In genomic region chr7:142323396-142324117, GRCm38 (mm10) we compare ENCODE assay signal across 24 mouse cellular contexts. TPM values are rescaled to one million over a fixed set of nuclear protein-coding genes. Genes with fewer than 3 reads are reported as not detected.
A peak's percentile ranks its signal among the peaks of the same experiment; 100 is the strongest.
DNase-seq lines count a peak whose midpoint lies in the region; ATAC-seq and TF ChIP-seq lines count a peak whose summit lies in the region.
"Had no signal": no experiment of that assay in that cellular context is flagged by ENCODE, and none has a peak within 500 bp of the region (broad histone marks: within the 10 kb centered on the region; RNA-seq: fewer than 3 reads in every experiment).

No protein-coding gene starts in this region.

- no peak for TF ChIP-seq POLR2A in thymus, adult 2 months (IDR thresholded peaks at IDR 0.05; ENCODE audit: control insufficient read depth, extremely low read depth, insufficient read depth, low read length, poor library complexity)

- no peak overlapping the region for H3K9ac ChIP-seq in heart, embryonic 16.5 days (ENCODE audit: low read length)
- H3K9ac ChIP-seq in intestine, embryonic 16.5 days (ENCODE audit: low read depth, low read length), result no peak overlapping the region
- H3K9ac ChIP-seq in forebrain, embryonic 12.5 days, result no peak overlapping the region
- H3K9ac ChIP-seq: forebrain, postnatal 0 days; liver, embryonic 14.5 days had no signal

- no peaks in the 10 kb centered on the region for H3K36me3 ChIP-seq in heart, embryonic 16.5 days (ENCODE audit: control insufficient read depth, insufficient read depth)
- H3K36me3 ChIP-seq in intestine, embryonic 16.5 days (ENCODE audit: control insufficient read depth, insufficient read depth, low read length), result no peaks in the 10 kb centered on the region
- no peaks in the 10 kb centered on the region for H3K36me3 ChIP-seq in thymus, adult 2 months (ENCODE audit: control insufficient read depth, insufficient read depth, low read length)
- no peaks in the 10 kb centered on the region for H3K36me3 ChIP-seq in forebrain, embryonic 12.5 days (replicated peaks)
- H3K36me3 ChIP-seq: midbrain, embryonic 10.5 days had no signal

- ATAC-seq in heart, embryonic 16.5 days (replicated peaks; ENCODE audit: extremely low read depth, insufficient read depth, low FRiP score), result no peak
- ATAC-seq in intestine, embryonic 16.5 days, result no peak
- ATAC-seq in forebrain, embryonic 12.5 days (ENCODE audit: low FRiP score), result no peak
- ATAC-seq: forebrain, postnatal 0 days; hindbrain, postnatal 0 days had no signal

- DNase-seq in heart, postnatal 10 days, result no peak
- peak; percentile 31 for DNase-seq in brain, adult 2 months (ENCODE audit: low read depth, low spot score)
- DNase-seq in thymus, adult 2 months, result peak; percentile 59
- no peak for DNase-seq in kidney, postnatal 25 days
- DNase-seq in cerebellum, postnatal 4 days (ENCODE audit: low spot score in 2 of 2), result no peak
- DNase-seq: adrenal gland, adult 2 months; cerebellum, adult 11 months; cerebellum, postnatal 25 days; forebrain, postnatal 0 days; gastrocnemius, adult 2 months; heart, postnatal 4 days; left cerebral cortex, postnatal 4 days; lung, postnatal 4 days had no signal

- no peak overlapping the region for H3K4me3 ChIP-seq in heart, embryonic 16.5 days (ENCODE audit: low read length)
- H3K4me3 ChIP-seq in intestine, embryonic 16.5 days (ENCODE audit: low read length), result no peak overlapping the region
- no peak overlapping the region for H3K4me3 ChIP-seq in thymus, adult 2 months (ENCODE audit: control insufficient read depth, insufficient read depth, low read length)
- no peak overlapping the region for H3K4me3 ChIP-seq in forebrain, embryonic 12.5 days (replicated peaks)
- H3K4me3 ChIP-seq: gastrocnemius, adult 2 months; midbrain, embryonic 10.5 days had no signal

- intact Hi-C loops in heart, postnatal 10 days (cut with DNase I), result no loop called here

- peaks cover 12% of the 10 kb centered on the region for H3K4me1 ChIP-seq in heart, embryonic 16.5 days (ENCODE audit: control insufficient read depth, insufficient read depth, low read length)
- H3K4me1 ChIP-seq in intestine, embryonic 16.5 days (ENCODE audit: control insufficient read depth, insufficient read depth, low read length), result peaks cover 11% of the 10 kb centered on the region
- peaks cover 71% of the 10 kb centered on the region for H3K4me1 ChIP-seq in thymus, adult 2 months (replicated peaks; ENCODE audit: control insufficient read depth, insufficient read depth, low read length)
- H3K4me1 ChIP-seq in forebrain, embryonic 12.5 days, result no peaks in the 10 kb centered on the region

- no peaks in the 10 kb centered on the region for H3K9me3 ChIP-seq in heart, embryonic 16.5 days (replicated peaks; ENCODE audit: control insufficient read depth, low read length)
- H3K9me3 ChIP-seq in intestine, embryonic 16.5 days (ENCODE audit: control insufficient read depth, low read length), result no peaks in the 10 kb centered on the region
- H3K9me3 ChIP-seq in forebrain, embryonic 12.5 days, result no peaks in the 10 kb centered on the region
- H3K9me3 ChIP-seq: midbrain, embryonic 10.5 days had no signal

- H3K4me2 ChIP-seq in heart, embryonic 16.5 days (ENCODE audit: low read depth, low read length), result no peak overlapping the region
- no peak overlapping the region for H3K4me2 ChIP-seq in intestine, embryonic 16.5 days (ENCODE audit: low read depth, low read length)
- H3K4me2 ChIP-seq in forebrain, embryonic 12.5 days, result no peak overlapping the region

- TF ChIP-seq CTCF in thymus, adult 2 months (IDR thresholded peaks at IDR 0.05; ENCODE audit: borderline replicate concordance, control insufficient read depth, extremely low read depth, insufficient read depth, low read length, poor library complexity), result no peak

- peak overlapping the region; percentile 62 for H3K27ac ChIP-seq in heart, embryonic 16.5 days (ENCODE audit: low read length)
- H3K27ac ChIP-seq in intestine, embryonic 16.5 days (ENCODE audit: low read length), result peak overlapping the region; percentile 51; the same call in 1 of the 2 replicates
- H3K27ac ChIP-seq in thymus, adult 2 months (ENCODE audit: control insufficient read depth, insufficient read depth, low read length), result peak overlapping the region; percentile 100
- H3K27ac ChIP-seq in forebrain, embryonic 12.5 days, result no peak overlapping the region
- H3K27ac ChIP-seq: gastrocnemius, adult 2 months; hindbrain, postnatal 0 days; liver, embryonic 14.5 days; midbrain, embryonic 10.5 days had no signal

- no peaks in the 10 kb centered on the region for H3K27me3 ChIP-seq in heart, embryonic 16.5 days (ENCODE audit: control insufficient read depth, insufficient read depth, low read length)
- no peaks in the 10 kb centered on the region for H3K27me3 ChIP-seq in intestine, embryonic 16.5 days (replicated peaks; ENCODE audit: control insufficient read depth, insufficient read depth, low read length)
- no peaks in the 10 kb centered on the region for H3K27me3 ChIP-seq in thymus, adult 2 months (ENCODE audit: control insufficient read depth, insufficient read depth, low read length)
- H3K27me3 ChIP-seq in forebrain, embryonic 12.5 days, result peaks cover 2% of the 10 kb centered on the region; the same call in 1 of the 2 replicates

- whole genome bisulfite sequencing in heart, embryonic 16.5 days, result 73% methylated on average over 12 of the region's 12 CpGs
- WGBS in intestine, embryonic 16.5 days, result 75% methylated on average over 12 of the region's 12 CpGs
- 31% methylated on average over 12 of the region's 12 CpGs for WGBS in thymus, adult 2 months
- 91% methylated on average over 12 of the region's 12 CpGs for WGBS in forebrain, embryonic 12.5 days

RNA-seq across cellular contexts. Expression of gene Krtap5-4, which starts 20.2 kb away (rescaled TPM):
- polyA plus RNA-seq in heart, embryonic 16.5 days (2015; fragmentation: Nextera tagmentation; extraction: Ambion mirVana), result 0.18 TPM in 1 of 2 replicates, not detected in the other
- not detected for total RNA-seq in heart, postnatal 10 days (2021)
- not detected in 2 replicates for polyA plus RNA-seq in intestine, embryonic 16.5 days (2015; fragmentation: Nextera tagmentation; extraction: Ambion mirVana)
- not detected in 2 replicates for polyA plus RNA-seq in thymus, adult 2 months (2012; rRNA removed)
- polyA plus RNA-seq in forebrain, embryonic 12.5 days (2016; fragmentation: Nextera tagmentation; extraction: Ambion mirVana), result not detected in 2 replicates
- total RNA-seq: adrenal gland, adult 2 months; forebrain, postnatal 0 days; gastrocnemius, adult 2 months; granulocyte monocyte progenitor cell, adult 5-6 weeks; heart, postnatal 4 days; hindbrain, postnatal 0 days; layer of hippocampus, postnatal 25 days; left cerebral cortex, postnatal 4 days had no signal
- polyA plus RNA-seq: adrenal gland, adult 2 months; forebrain, postnatal 0 days; hindbrain, postnatal 0 days; kidney, embryonic 14.5 days; large intestine, adult 2 months; liver, embryonic 14.5 days; midbrain, embryonic 10.5 days; neural tube, embryonic 14.5 days had no signal

RNA-seq across cellular contexts. Expression of gene Krtap5-1, which starts 26.6 kb away (rescaled TPM):
- polyA plus RNA-seq in heart, embryonic 16.5 days (2015; fragmentation: Nextera tagmentation; extraction: Ambion mirVana), result not detected in 2 replicates
- not detected for total RNA-seq in heart, postnatal 10 days (2021)
- not detected in 2 replicates for polyA plus RNA-seq in intestine, embryonic 16.5 days (2015; fragmentation: Nextera tagmentation; extraction: Ambion mirVana)
- not detected in 2 replicates for polyA plus RNA-seq in thymus, adult 2 months (2012; rRNA removed)
- not detected in 2 replicates for polyA plus RNA-seq in forebrain, embryonic 12.5 days (2016; fragmentation: Nextera tagmentation; extraction: Ambion mirVana)
- total RNA-seq: adrenal gland, adult 2 months; forebrain, postnatal 0 days; gastrocnemius, adult 2 months; granulocyte monocyte progenitor cell, adult 5-6 weeks; heart, postnatal 4 days; hindbrain, postnatal 0 days; layer of hippocampus, postnatal 25 days; left cerebral cortex, postnatal 4 days had no signal
- polyA plus RNA-seq: adrenal gland, adult 2 months; forebrain, postnatal 0 days; hindbrain, postnatal 0 days; kidney, embryonic 14.5 days; large intestine, adult 2 months; liver, embryonic 14.5 days; midbrain, embryonic 10.5 days; neural tube, embryonic 14.5 days had no signal

RNA-seq across cellular contexts. Expression of gene Gm4559, which starts 49.4 kb away (rescaled TPM):
- not detected in 2 replicates for polyA plus RNA-seq in heart, embryonic 16.5 days (2015; fragmentation: Nextera tagmentation; extraction: Ambion mirVana)
- total RNA-seq in heart, postnatal 10 days (2021), result not detected
- not detected in 2 replicates for polyA plus RNA-seq in intestine, embryonic 16.5 days (2015; fragmentation: Nextera tagmentation; extraction: Ambion mirVana)
- not detected in 2 replicates for polyA plus RNA-seq in thymus, adult 2 months (2012; rRNA removed)
- not detected in 2 replicates for polyA plus RNA-seq in forebrain, embryonic 12.5 days (2016; fragmentation: Nextera tagmentation; extraction: Ambion mirVana)
- total RNA-seq: adrenal gland, adult 2 months; forebrain, postnatal 0 days; gastrocnemius, adult 2 months; granulocyte monocyte progenitor cell, adult 5-6 weeks; heart, postnatal 4 days; hindbrain, postnatal 0 days; layer of hippocampus, postnatal 25 days; left cerebral cortex, postnatal 4 days had no signal
- polyA plus RNA-seq: adrenal gland, adult 2 months; forebrain, postnatal 0 days; hindbrain, postnatal 0 days; kidney, embryonic 14.5 days; large intestine, adult 2 months; liver, embryonic 14.5 days; midbrain, embryonic 10.5 days; neural tube, embryonic 14.5 days had no signal

RNA-seq across cellular contexts. Expression of gene Ifitm10, which starts 50.0 kb away (rescaled TPM):
- 4.8 and 4.9 TPM in 2 replicates for polyA plus RNA-seq in heart, embryonic 16.5 days (2015; fragmentation: Nextera tagmentation; extraction: Ambion mirVana)
- total RNA-seq in heart, postnatal 10 days (2021), result 1 to 10 TPM; 1.0 to 1.1 TPM
- polyA plus RNA-seq in intestine, embryonic 16.5 days (2015; fragmentation: Nextera tagmentation; extraction: Ambion mirVana), result 1.8 and 2.4 TPM in 2 replicates
- polyA plus RNA-seq in thymus, adult 2 months (2012; rRNA removed), result 10.8 and 14.8 TPM in 2 replicates
- polyA plus RNA-seq in forebrain, embryonic 12.5 days (2016; fragmentation: Nextera tagmentation; extraction: Ambion mirVana), result 0.34 and 0.45 TPM in 2 replicates

RNA-seq across cellular contexts. Expression of gene Gm49369, which starts 58.9 kb away (rescaled TPM):
- not detected in 2 replicates for polyA plus RNA-seq in heart, embryonic 16.5 days (2015; fragmentation: Nextera tagmentation; extraction: Ambion mirVana)
- total RNA-seq in heart, postnatal 10 days (2021), result 1 to 10 TPM; 1.7 to 5.1 TPM
- polyA plus RNA-seq in intestine, embryonic 16.5 days (2015; fragmentation: Nextera tagmentation; extraction: Ambion mirVana), result 0.43 and 2.3 TPM in 2 replicates
- 0.23 and 0.31 TPM in 2 replicates for polyA plus RNA-seq in thymus, adult 2 months (2012; rRNA removed)
- polyA plus RNA-seq in forebrain, embryonic 12.5 days (2016; fragmentation: Nextera tagmentation; extraction: Ambion mirVana), result 0.60 and 0.91 TPM in 2 replicates
- total RNA-seq: hindbrain, postnatal 0 days had no signal
- polyA plus RNA-seq: adrenal gland, adult 2 months; forebrain, postnatal 0 days; kidney, embryonic 14.5 days; large intestine, adult 2 months; midbrain, embryonic 10.5 days had no signal

Comparison
In these comparisons a context has a peak if more than half of its experiments do, and no peak if none do; other contexts are left out.
1. DNase-seq: peak in brain, adult 2 months (single experiment) and thymus, adult 2 months (single experiment); none in heart, postnatal 10 days (0 of 2), kidney, postnatal 25 days (0 of 2) and cerebellum, postnatal 4 days (0 of 2).